Mouse (Mus musculus) MEL (cell line): ENCODE measurements at regions not wholly inside any gene's neighbourhood (a gene's known extent, or its start where the extent isn't known, plus 50 kb on each side); places are given as distances from the start of the nearest gene placed in this dataset.

ENCODE experiments used
- DNase-seq: peaks from one replicate; pipeline ENCODE4 v3.0.0; 2011; ENCODE audit warnings: low read depth, low spot score
- H3K27ac ChIP-seq: 2 replicates; pipeline ENCODE4 v1.5.1; 2012; ENCODE audit warnings: low read depth, mild to moderate bottlenecking, control low read depth, low read length, moderate library complexity; ENCODE audit not compliant: control insufficient read depth
- H3K27me3 ChIP-seq, 2 experiments: fragments of 150-350 bp in 1 of 2; sonication (generic) in 1 of 2; 2 replicates each; pipeline ENCODE4 v1.6.1; 2012; ENCODE audit warnings: low read length in 2 of 2, mild to moderate bottlenecking in 2 of 2, improper control_type of control experiment in 1 of 2, moderate library complexity in 1 of 2; ENCODE audit not compliant: insufficient read depth in 2 of 2, control insufficient read depth in 1 of 2
- H3K36me3 ChIP-seq, 2 experiments: 2 replicates each; pipeline ENCODE4 v1.6.1; 2012 to 2014; ENCODE audit warnings: low read length in 2 of 2, improper control_type of control experiment in 1 of 2, inconsistent platforms in 1 of 2, mild to moderate bottlenecking in 1 of 2; ENCODE audit not compliant: insufficient read depth in 2 of 2, control insufficient read depth in 1 of 2
- H3K4me1 ChIP-seq, 2 experiments: fragments of 150-350 bp in 1 of 2; sonication (generic) in 1 of 2; 2 replicates each; pipeline ENCODE4 v1.6.1; 2012; ENCODE audit warnings: low read length in 2 of 2, improper control_type of control experiment in 1 of 2, mild to moderate bottlenecking in 1 of 2; ENCODE audit not compliant: insufficient read depth in 2 of 2, control insufficient read depth in 1 of 2
- H3K4me3 ChIP-seq, 2 experiments: fragments of 150-350 bp in 1 of 2; sonication (generic) in 1 of 2; 2 replicates each; pipeline ENCODE4 v1.5.1; 2012; ENCODE audit warnings: low read depth in 2 of 2, low read length in 2 of 2, mild to moderate bottlenecking in 2 of 2, moderate library complexity in 2 of 2, control low read depth in 1 of 2, improper control_type of control experiment in 1 of 2; ENCODE audit not compliant: control insufficient read depth in 1 of 2, insufficient read depth in 1 of 2
- H3K79me2 ChIP-seq: 2 replicates; pipeline ENCODE4 v1.6.1; 2012; ENCODE audit warnings: mild to moderate bottlenecking, low read length, moderate library complexity; ENCODE audit not compliant: control insufficient read depth, poor library complexity, insufficient read depth
- H3K9ac ChIP-seq: 2 replicates; pipeline ENCODE4 v1.6.1; 2012; ENCODE audit warnings: low read depth, mild to moderate bottlenecking, control low read depth, low read length, moderate library complexity; ENCODE audit not compliant: control insufficient read depth, poor library complexity, severe bottlenecking
- H3K9me3 ChIP-seq: fragments of 150-350 bp; sonication (generic); replicated peaks from 2 replicates; pipeline ENCODE4 v1.6.1; 2012; ENCODE audit warnings: mild to moderate bottlenecking, low read length, improper control_type of control experiment, moderate library complexity; ENCODE audit not compliant: insufficient read depth
- CHD2 ChIP-seq: IDR thresholded peaks from 2 replicates; pipeline ENCODE4 v1.6.1; 2011; ENCODE audit warnings: low read length, improper control_type of control experiment
- CTCF ChIP-seq, 3 experiments: IDR thresholded peaks in 2 of 3; conservative IDR thresholded peaks in 1 of 3; 2 replicates each; pipeline ENCODE4 v1.5.1; 2011 to 2012; ENCODE audit warnings: low read length in 3 of 3, low read depth in 2 of 3, mild to moderate bottlenecking in 2 of 3, improper control_type of control experiment in 1 of 3, inconsistent platforms in 1 of 3, mixed read lengths in 1 of 3, moderate library complexity in 1 of 3; ENCODE audit not compliant: control insufficient read depth in 1 of 3, insufficient read depth in 1 of 3, poor library complexity in 1 of 3, severe bottlenecking in 1 of 3
- E2F4 ChIP-seq: IDR thresholded peaks from 2 replicates; pipeline ENCODE4 v1.6.1; 2011; ENCODE audit warnings: low read depth, low read length, improper control_type of control experiment, borderline replicate concordance
- EP300 ChIP-seq, 2 experiments: IDR thresholded peaks; 2 replicates each; pipeline ENCODE4 v1.6.1; 2011; ENCODE audit warnings: improper control_type of control experiment in 2 of 2, low read length in 2 of 2, low read depth in 1 of 2, mild to moderate bottlenecking in 1 of 2
- HCFC1 ChIP-seq: IDR thresholded peaks from 2 replicates; pipeline ENCODE4 v1.6.1; 2012; ENCODE audit warnings: low read depth, mild to moderate bottlenecking, inconsistent platforms, low read length, improper control_type of control experiment, moderate library complexity
- JUND ChIP-seq: IDR thresholded peaks from 2 replicates; pipeline ENCODE4 v1.6.1; 2011; ENCODE audit warnings: low read depth, mild to moderate bottlenecking, improper control_type of control experiment, low read length
- KAT2A ChIP-seq: conservative IDR thresholded peaks from 2 replicates; pipeline ENCODE4 v1.6.1; 2012; ENCODE audit warnings: low read depth, low read length, improper control_type of control experiment, inconsistent platforms
- MAFK ChIP-seq: IDR thresholded peaks from 2 replicates; pipeline ENCODE4 v1.6.1; 2011; ENCODE audit warnings: low read depth, mild to moderate bottlenecking, low read length, improper control_type of control experiment, borderline replicate concordance
- MXI1 ChIP-seq: IDR thresholded peaks from 2 replicates; pipeline ENCODE4 v1.6.1; 2011; ENCODE audit warnings: mild to moderate bottlenecking, low read depth, low read length, improper control_type of control experiment
- MYB ChIP-seq: IDR thresholded peaks from 2 replicates; pipeline ENCODE4 v1.6.1; 2011; ENCODE audit warnings: mild to moderate bottlenecking, low read depth, low read length, improper control_type of control experiment
- POLR2AphosphoS2 ChIP-seq: IDR thresholded peaks from 2 replicates; pipeline ENCODE4 v1.6.1; 2011; ENCODE audit warnings: low read length, improper control_type of control experiment
- POLR2AphosphoS5 ChIP-seq: IDR thresholded peaks from 2 replicates; pipeline ENCODE4 v1.6.1; 2012; ENCODE audit warnings: low read depth, borderline replicate concordance, mild to moderate bottlenecking, inconsistent platforms, low read length, moderate library complexity, mixed read lengths
- RCOR1 ChIP-seq: IDR thresholded peaks from 2 replicates; pipeline ENCODE4 v1.6.1; 2012; ENCODE audit warnings: low read depth, mild to moderate bottlenecking, inconsistent platforms, low read length, improper control_type of control experiment
- SIN3A ChIP-seq: IDR thresholded peaks from 2 replicates; pipeline ENCODE4 v1.6.1; 2012; ENCODE audit warnings: low read length, improper control_type of control experiment, inconsistent platforms
- SMC3 ChIP-seq: IDR thresholded peaks from 2 replicates; pipeline ENCODE4 v1.6.1; 2011; ENCODE audit warnings: low read depth, low read length, improper control_type of control experiment
- TCF12 ChIP-seq: IDR thresholded peaks from 2 replicates; pipeline ENCODE4 v1.6.1; 2014; ENCODE audit warnings: low read depth, mild to moderate bottlenecking, inconsistent platforms, low read length, improper control_type of control experiment, moderate library complexity
- UBTF ChIP-seq: IDR thresholded peaks from 2 replicates; pipeline ENCODE4 v1.6.1; 2012; ENCODE audit warnings: low read depth, mild to moderate bottlenecking, inconsistent platforms, low read length, improper control_type of control experiment, moderate library complexity, borderline replicate concordance; ENCODE audit not compliant: insufficient read depth
- ZC3H11A ChIP-seq: IDR thresholded peaks from 2 replicates; pipeline ENCODE4 v1.6.1; 2012; ENCODE audit warnings: low read depth, mild to moderate bottlenecking, inconsistent platforms, low read length, improper control_type of control experiment
- ZNF384 ChIP-seq: IDR thresholded peaks from 2 replicates; pipeline ENCODE4 v1.6.1; 2012; ENCODE audit warnings: low read depth, mild to moderate bottlenecking, inconsistent platforms, low read length, improper control_type of control experiment

DNA sequence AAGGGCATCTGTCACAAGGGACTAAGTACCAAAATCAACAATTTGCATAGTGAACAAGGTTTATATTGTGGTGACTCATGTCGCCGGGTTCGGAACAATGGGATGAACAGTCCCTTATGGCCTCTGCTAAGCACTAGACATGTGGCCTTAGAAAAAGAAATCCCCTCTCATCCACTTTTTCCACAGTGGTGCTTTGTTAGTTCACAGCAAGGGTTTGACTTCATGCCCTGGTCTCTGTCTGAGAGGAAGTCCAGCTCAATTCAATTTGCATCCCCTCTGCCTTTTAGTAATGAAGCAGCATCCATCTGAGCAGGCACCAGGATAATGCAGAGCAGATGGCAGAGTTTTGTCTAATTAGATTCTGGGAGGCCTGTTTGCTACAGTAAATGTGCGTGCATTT lies 585.7 kb upstream of the Itga1 start:
- H3K36me3 ChIP-seq = no peaks in the 10 kb centered on the region
- TF ChIP-seq TCF12 (no peak), HCFC1 (no peak), JUND (no peak), MYB (no peak), MAFK (no peak), SIN3A (no peak), UBTF (no peak), RCOR1 (no peak), ZC3H11A (no peak), SMC3 (no peak), POLR2AphosphoS5 (no peak), MXI1 (no peak), EP300 (IDR thresholded peaks at IDR 0.05; ENCODE audit: low read depth in 1 of 2, low read length in 2 of 2) (no peak), CHD2 (no peak), ZNF384 (no peak), POLR2AphosphoS2 (no peak), E2F4 (no peak), KAT2A (no peak)
- no peak for DNase-seq
- H3K9me3 ChIP-seq = no peaks in the 10 kb centered on the region
- no peak overlapping the region for H3K9ac ChIP-seq
- H3K27me3 ChIP-seq = no peaks in the 10 kb centered on the region
- H3K4me1 ChIP-seq = no peaks in the 10 kb centered on the region
- H3K4me3 ChIP-seq = no peak overlapping the region
- H3K27ac ChIP-seq = no peak overlapping the region
- no peaks in the 10 kb centered on the region for H3K79me2 ChIP-seq

DNA sequence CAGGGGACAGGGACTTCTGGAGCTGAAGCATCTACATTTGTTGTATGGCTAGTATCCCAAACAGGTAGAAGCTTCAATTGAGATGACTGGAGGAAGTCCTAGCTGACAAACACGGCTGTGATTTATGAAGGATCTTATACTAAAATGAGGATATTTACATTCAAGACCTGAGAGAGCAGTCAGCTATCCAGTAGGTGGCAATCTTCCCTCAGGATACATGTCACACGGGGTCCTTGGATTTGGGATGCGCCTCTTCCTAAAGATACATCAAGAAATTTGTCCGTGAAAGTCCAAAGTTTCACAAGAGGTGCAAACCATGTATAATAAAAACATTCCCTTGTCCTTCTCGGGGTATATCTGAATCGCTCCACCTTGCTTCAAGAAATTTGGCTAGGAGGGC lies 577.8 kb upstream of the Itga1 start:
- no peak for DNase-seq

More for the DNA sequence above, 577.8 kb upstream of the Itga1 start:
- Histone ChIP-seq H3K36me3 (no peaks in the 10 kb centered on the region), H3K79me2 (no peaks in the 10 kb centered on the region), H3K4me3 (no peak overlapping the region), H3K4me1 (no peaks in the 10 kb centered on the region), H3K27me3 (no peaks in the 10 kb centered on the region), H3K27ac (no peak overlapping the region), H3K9ac (no peak overlapping the region), H3K9me3 (no peaks in the 10 kb centered on the region)
- TF ChIP-seq MAFK (no peak), KAT2A (no peak), TCF12 (no peak), CTCF (IDR thresholded peaks at IDR 0.05 in 2 of 3, conservative IDR thresholded peaks at IDR 0.05 in 1 of 3; ENCODE audit: control insufficient read depth in 1 of 3, insufficient read depth in 1 of 3, low read depth in 2 of 3, low read length in 3 of 3, poor library complexity in 1 of 3, severe bottlenecking in 1 of 3) (no peak)
